Mouse (Mus musculus) forebrain, embryonic 16.5 days (tissue): Measurements from ENCODE around the gene Slk. TPM values are rescaled to one million over a fixed set of nuclear protein-coding genes. Genes with fewer than 3 reads are reported as not detected.

Experiments used
- ATAC-seq: fragments of 200-750 bp; cut with Nextera tagmentation; 2 replicates; pipeline ENCODE4 v1.8.0; 2017; ENCODE audit warnings: mild to moderate bottlenecking, moderate library complexity
- H3K27ac ChIP-seq: fragments of 300-500 bp; sonication (generic); 2 replicates; pipeline ENCODE4 v1.5.1; 2014; ENCODE audit warnings: low read length, control low read depth
- H3K27me3 ChIP-seq: fragments of 300-500 bp; sonication (generic); replicated peaks from 2 replicates; pipeline ENCODE4 v1.6.1; 2014; ENCODE audit warnings: low read length; ENCODE audit not compliant: control insufficient read depth, insufficient read depth
- H3K36me3 ChIP-seq: fragments of 300-500 bp; sonication (generic); 2 replicates; pipeline ENCODE4 v1.6.1; 2014; ENCODE audit not compliant: control insufficient read depth, insufficient read depth
- H3K4me1 ChIP-seq: fragments of 300-500 bp; sonication (generic); replicated peaks from 2 replicates; pipeline ENCODE4 v1.6.1; 2014; ENCODE audit warnings: low read length; ENCODE audit not compliant: control insufficient read depth, insufficient read depth
- H3K4me2 ChIP-seq: fragments of 300-500 bp; sonication (generic); 2 replicates; pipeline ENCODE4 v1.6.1; 2014; ENCODE audit warnings: mild to moderate bottlenecking, low read length, control low read depth
- H3K4me3 ChIP-seq: fragments of 300-500 bp; sonication (generic); replicated peaks from 2 replicates; pipeline ENCODE4 v1.5.1; 2014; ENCODE audit warnings: mild to moderate bottlenecking, low read length, control low read depth
- H3K9ac ChIP-seq: fragments of 300-500 bp; sonication (generic); replicated peaks from 2 replicates; pipeline ENCODE4 v1.6.1; 2014; ENCODE audit warnings: low read depth, low read length, control low read depth
- H3K9me3 ChIP-seq: fragments of 300-500 bp; sonication (generic); 2 replicates; pipeline ENCODE4 v1.6.1; 2016; ENCODE audit warnings: low read length; ENCODE audit not compliant: control insufficient read depth
- WGBS: fragments of 180-500 bp; shearing (Covaris S2); extraction: QIAGEN DNeasy Blood & Tissue Kit; methylation state at CpG from one replicate; pipeline ENCODE4 v1.1.7; 2014; 5-methylcytosine and 5-hydroxymethylcytosine counted together
- polyA plus RNA-seq: library from polyadenylated mRNA; unstranded; fragments of >200 nt; fragmentation: Nextera tagmentation; extraction: Ambion mirVana; gene quantifications from 2 replicates; pipeline ENCODE4 v1.2.1, GENCODE M21; 2015

The Slk gene
- polyA plus RNA-seq, 1 experiment from 2014 or later = 7.8 TPM

DNA sequence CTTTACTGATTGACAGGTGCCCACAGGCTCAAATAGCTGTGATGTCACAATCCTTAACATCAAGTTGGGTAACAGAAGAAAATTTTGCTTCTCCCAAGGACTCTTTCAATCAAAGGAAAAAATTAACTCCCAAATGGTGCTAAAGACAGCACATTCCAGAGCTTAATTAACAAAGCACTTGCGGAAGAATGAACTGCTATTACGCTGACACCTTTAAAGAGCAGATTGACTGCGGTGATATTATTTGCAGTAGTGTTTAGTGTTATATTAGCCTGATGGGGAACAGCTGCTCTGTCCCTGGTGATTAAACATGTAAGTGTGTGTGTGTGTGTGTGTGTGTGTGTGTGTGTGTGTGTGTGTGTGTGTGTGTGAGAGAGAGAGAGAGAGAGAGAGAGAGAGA lies 34.4 kb upstream of the Slk start:
- ATAC-seq = peak; percentile 59; the same call in 1 of the 2 replicates
- Histone ChIP-seq H3K27me3 (no peaks in the 10 kb centered on the region; the same call in 1 of the 2 replicates), H3K36me3 (no peaks in the 10 kb centered on the region), H3K9me3 (no peaks in the 10 kb centered on the region), H3K4me1 (peaks cover 6% of the 10 kb centered on the region; the same call in 1 of the 2 replicates), H3K9ac (no peak overlapping the region), H3K4me2 (no peak overlapping the region), H3K4me3 (no peak overlapping the region), H3K27ac (no peak overlapping the region)
- WGBS = 30% methylated on average over 3 of the region's 3 CpGs

DNA sequence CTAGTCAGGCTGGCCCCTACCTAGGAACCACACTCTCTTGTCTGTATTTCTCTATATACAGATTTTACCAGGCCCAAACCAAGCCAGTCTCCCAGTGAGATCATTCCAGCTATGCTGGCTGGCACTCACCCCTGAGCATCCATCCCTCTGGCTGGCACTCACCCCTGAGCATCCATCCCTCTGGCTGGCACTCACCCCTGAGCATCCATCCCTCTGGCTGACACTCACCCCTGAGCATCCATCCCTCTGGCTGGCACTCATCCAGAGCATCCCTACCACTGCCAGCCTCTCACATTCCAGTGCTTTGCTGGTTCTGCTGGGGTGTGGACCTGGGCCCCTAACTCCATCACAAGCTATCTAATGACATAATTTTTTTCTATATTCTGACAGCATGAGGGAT lies 34.0 kb upstream of the Slk start:
- ATAC-seq = peak; percentile 43; the same call in 1 of the 2 replicates
- Histone ChIP-seq H3K9ac (no peak overlapping the region), H3K27me3 (no peaks in the 10 kb centered on the region; the same call in 1 of the 2 replicates), H3K4me1 (peaks cover 6% of the 10 kb centered on the region; the same call in 1 of the 2 replicates), H3K9me3 (no peaks in the 10 kb centered on the region), H3K27ac (no peak overlapping the region), H3K4me3 (no peak overlapping the region), H3K4me2 (no peak overlapping the region), H3K36me3 (no peaks in the 10 kb centered on the region)

DNA sequence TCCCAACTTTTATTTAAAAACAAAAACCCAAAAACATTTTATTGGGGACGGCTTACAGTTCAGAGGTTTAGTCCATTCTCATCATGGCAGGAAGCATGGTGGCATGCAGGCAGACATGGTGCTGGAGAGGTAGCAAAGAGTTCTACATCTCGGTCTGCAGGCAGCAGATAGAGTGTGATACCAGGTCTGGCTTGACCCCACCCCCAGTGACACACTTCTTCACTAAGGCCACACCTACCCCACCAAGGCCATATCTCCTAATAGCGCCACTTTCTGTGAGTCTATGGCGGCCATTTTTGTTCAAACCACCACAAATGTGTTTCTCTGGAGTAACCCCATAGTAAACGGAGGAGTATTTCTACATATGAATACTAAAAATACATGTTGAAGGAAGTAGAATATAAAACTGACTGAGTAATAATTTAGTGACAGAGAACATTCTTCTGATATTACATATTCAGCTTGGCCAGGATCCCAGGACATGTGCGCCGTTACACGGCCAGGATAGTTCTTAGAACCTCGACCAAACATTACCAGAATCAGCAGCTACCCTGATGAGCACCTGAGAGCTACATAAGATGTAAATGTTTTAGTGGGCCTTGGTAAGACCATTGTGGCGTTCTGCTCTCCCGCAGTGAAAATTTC lies 30.9 kb upstream of the Slk start:
- 93% methylated on average over 11 of the region's 11 CpGs for WGBS
- ATAC-seq = no peak
- Histone ChIP-seq H3K4me2 (no peak overlapping the region), H3K9ac (no peak overlapping the region), H3K9me3 (no peaks in the 10 kb centered on the region), H3K4me3 (no peak overlapping the region), H3K27ac (no peak overlapping the region), H3K27me3 (no peaks in the 10 kb centered on the region), H3K36me3 (no peaks in the 10 kb centered on the region), H3K4me1 (peaks cover 6% of the 10 kb centered on the region; the same call in 1 of the 2 replicates)

DNA sequence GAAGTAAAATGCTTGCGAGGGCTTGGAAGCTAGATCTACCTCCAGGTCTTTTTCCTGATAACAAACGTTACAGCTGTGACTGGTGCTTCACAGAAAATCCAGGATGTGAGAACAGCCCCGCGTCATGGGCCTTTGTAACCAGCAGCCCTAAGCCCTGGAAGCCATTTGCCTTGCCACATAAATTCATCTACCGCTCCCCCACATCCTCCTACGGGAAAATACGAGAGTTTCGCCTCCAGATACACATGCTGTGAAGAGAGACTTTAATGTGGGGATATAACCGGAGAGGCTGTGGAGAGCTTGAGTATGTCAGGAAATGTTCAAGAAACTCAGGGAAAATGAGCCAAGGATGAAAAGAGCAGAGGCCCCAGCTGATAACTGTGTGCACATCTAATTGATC lies 30.3 kb upstream of the Slk start:
- ATAC-seq = no peak
- WGBS = 86% methylated on average over 9 of the region's 9 CpGs

DNA sequence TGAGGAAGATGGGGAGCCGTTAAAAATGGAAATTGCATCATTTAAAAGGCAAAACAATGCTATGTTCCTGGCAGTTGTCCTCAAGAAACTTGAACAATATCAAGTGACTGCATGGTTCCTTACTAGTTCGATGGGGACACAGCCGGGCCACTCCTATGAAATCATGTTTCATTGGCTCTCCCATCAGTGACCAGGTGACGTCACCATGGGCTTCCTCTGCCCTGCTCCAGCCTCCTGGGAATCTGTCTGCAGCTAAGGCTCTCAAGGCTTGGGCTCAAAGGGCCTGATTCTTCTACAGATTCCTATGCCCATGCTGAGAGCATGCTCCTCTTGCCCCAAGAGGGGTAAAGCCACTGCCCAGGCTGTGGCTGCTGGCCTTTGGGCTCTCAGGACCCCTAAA lies 29.9 kb upstream of the Slk start:
- Histone ChIP-seq H3K36me3 (no peaks in the 10 kb centered on the region), H3K27me3 (no peaks in the 10 kb centered on the region), H3K9ac (no peak overlapping the region), H3K4me3 (no peak overlapping the region), H3K27ac (no peak overlapping the region), H3K4me1 (peaks cover 6% of the 10 kb centered on the region; the same call in 1 of the 2 replicates), H3K9me3 (no peaks in the 10 kb centered on the region), H3K4me2 (no peak overlapping the region)
- 76% methylated on average over 4 of the region's 4 CpGs for WGBS
- no peak for ATAC-seq

More for the DNA sequence above, 30.3 kb upstream of the Slk start:
- no peak overlapping the region for H3K4me3 ChIP-seq
- H3K4me2 ChIP-seq = no peak overlapping the region
- no peak overlapping the region for H3K27ac ChIP-seq
- peaks cover 6% of the 10 kb centered on the region; the same call in 1 of the 2 replicates for H3K4me1 ChIP-seq
- H3K9me3 ChIP-seq = no peaks in the 10 kb centered on the region
- no peak overlapping the region for H3K9ac ChIP-seq
- no peaks in the 10 kb centered on the region for H3K36me3 ChIP-seq
- no peaks in the 10 kb centered on the region for H3K27me3 ChIP-seq

DNA sequence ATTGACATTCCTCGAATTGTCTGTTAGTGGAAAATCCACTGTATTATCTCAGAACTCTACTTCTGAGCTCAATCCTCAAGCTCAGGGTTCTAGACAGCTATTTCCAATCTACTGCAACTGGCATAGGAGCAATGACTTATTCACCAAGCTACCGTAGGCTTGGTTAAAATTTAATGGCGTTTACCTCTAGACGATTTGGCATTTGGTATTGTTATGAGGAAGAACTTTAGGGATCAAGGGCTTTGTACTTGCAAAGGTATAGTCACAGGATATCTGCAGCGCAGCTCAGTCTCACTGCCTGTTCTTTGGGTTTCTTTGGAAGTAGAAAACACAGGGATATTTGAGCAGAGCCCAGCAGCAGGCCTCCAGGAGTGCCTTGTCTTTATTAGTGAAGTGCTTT lies 20.3 kb upstream of the Slk start:
- no peaks in the 10 kb centered on the region for H3K27me3 ChIP-seq

DNA sequence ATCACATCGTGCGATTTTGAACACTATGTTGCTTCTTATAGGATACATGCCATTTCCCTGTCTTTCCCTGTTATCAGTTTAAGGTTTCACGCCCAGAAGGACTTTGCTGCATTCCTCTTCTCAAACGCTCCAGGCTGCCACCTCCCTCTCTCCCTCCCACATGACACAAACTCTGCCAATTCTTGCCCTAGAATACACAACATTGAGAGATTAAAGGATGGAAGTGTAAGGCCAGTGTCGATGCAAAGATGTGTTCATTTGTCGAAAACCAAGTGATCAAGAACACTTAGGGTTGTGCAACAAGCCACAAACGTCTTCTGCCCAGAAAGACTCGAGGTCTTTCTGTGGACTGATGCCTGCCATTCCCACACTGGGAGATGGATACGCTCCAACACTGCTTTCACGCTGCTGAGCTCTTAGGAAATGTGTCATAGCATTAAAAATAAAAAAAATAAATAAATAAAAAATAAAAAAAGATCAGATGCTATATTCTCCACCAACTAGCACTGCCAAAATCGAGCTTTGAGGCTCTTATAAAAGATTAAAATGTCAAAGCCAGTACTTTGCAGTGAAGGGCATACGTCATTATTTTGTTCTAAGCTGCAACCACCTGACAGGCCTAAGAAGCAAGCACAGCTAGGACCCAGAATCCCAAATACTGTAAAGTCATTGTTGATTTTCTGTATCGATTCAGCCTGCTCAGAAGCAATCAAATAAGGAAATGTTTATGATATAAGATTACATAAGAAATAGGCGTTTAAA lies 19.5 kb upstream of the Slk start:
- Histone ChIP-seq H3K4me1 (peaks cover 6% of the 10 kb centered on the region), H3K36me3 (no peaks in the 10 kb centered on the region), H3K9ac (no peak overlapping the region), H3K27ac (no peak overlapping the region; the same call in 1 of the 2 replicates), H3K27me3 (no peaks in the 10 kb centered on the region), H3K9me3 (no peaks in the 10 kb centered on the region), H3K4me3 (no peak overlapping the region), H3K4me2 (no peak overlapping the region; the same call in 1 of the 2 replicates)
- ATAC-seq = 0 out of 2 replicates have a peak, but pooled peaks have one; percentile 23
- 33% methylated on average over 14 of the region's 14 CpGs for WGBS

More for the DNA sequence above, 20.3 kb upstream of the Slk start:
- H3K4me3 ChIP-seq = no peak overlapping the region
- H3K9me3 ChIP-seq = no peaks in the 10 kb centered on the region
- no peak for ATAC-seq
- 25% methylated on average over 5 of the region's 5 CpGs for WGBS
- H3K4me1 ChIP-seq = peaks cover 6% of the 10 kb centered on the region
- H3K9ac ChIP-seq = no peak overlapping the region
- no peak overlapping the region for H3K27ac ChIP-seq
- no peaks in the 10 kb centered on the region for H3K36me3 ChIP-seq
- no peak overlapping the region for H3K4me2 ChIP-seq

DNA sequence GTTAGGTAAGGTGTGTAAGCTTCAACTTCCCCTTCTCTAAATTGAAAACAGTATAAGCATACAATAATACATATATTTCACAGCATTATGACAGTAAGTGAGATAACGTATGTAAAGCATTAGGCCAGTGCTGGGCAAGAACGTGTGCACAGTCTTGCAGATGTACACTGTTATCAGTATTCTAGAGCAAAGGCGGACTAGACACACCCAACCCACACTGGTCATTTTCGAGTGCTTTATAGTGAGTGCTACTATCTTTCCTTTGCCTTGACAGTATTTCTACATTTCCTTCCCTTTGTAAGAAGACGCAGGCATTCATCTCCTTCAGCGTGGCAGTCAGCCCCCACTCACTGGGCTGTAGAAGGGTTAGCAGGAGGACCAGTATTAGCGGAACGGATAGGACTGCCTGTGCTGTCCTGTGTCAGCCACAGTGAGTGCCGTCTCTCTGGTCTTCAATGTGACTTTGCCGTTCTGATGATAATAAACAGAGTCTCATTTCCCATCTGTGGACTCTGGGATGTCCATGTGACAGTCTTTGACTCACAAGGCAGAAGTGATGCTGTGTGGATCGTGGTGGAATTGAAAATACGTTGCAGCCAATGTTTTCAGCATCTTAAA lies 18.8 kb upstream of the Slk start:
- H3K9ac ChIP-seq = no peak overlapping the region
- WGBS = 86% methylated on average over 12 of the region's 12 CpGs
- no peak overlapping the region for H3K4me3 ChIP-seq
- H3K4me2 ChIP-seq = no peak overlapping the region
- no peaks in the 10 kb centered on the region for H3K36me3 ChIP-seq
- H3K27me3 ChIP-seq = no peaks in the 10 kb centered on the region
- no peaks in the 10 kb centered on the region for H3K9me3 ChIP-seq
- H3K27ac ChIP-seq = no peak overlapping the region; the same call in 1 of the 2 replicates
- peaks cover 6% of the 10 kb centered on the region for H3K4me1 ChIP-seq
- no peak for ATAC-seq

DNA sequence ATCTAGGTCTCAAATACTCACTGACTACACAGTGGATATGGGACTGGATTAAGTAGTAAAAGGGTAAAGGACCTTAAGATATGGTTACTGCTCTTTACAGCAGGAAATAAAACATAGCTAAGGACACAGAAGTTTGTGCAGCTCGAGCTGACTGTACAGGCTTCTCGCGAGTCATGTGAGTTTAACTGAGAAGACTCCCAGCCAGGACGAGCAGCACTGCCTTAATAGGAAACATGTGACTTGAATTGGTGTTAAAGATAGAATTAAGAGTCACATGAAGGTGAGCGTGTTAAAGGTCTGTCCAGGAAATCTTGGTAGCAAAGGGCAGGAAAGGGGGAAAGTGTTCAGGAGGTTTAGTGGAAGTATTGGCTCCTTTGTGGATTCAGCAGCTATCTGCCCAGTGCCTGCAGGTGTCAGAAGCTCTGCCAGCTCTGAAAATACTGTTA lies 17.5 kb upstream of the Slk start:
- no peak overlapping the region for H3K4me3 ChIP-seq
- no peaks in the 10 kb centered on the region for H3K27me3 ChIP-seq
- no peak overlapping the region for H3K9ac ChIP-seq
- H3K9me3 ChIP-seq = no peaks in the 10 kb centered on the region
- H3K4me2 ChIP-seq = no peak overlapping the region
- H3K4me1 ChIP-seq = peaks cover 6% of the 10 kb centered on the region
- H3K36me3 ChIP-seq = no peaks in the 10 kb centered on the region
- ATAC-seq = no peak
- 79% methylated on average over 5 of the region's 5 CpGs for WGBS
- H3K27ac ChIP-seq = no peak overlapping the region
